Mouse (Mus musculus) stomach, embryonic 14.5 days (tissue): ENCODE measurements around the gene Ntng1. TPM values are rescaled to one million over a fixed set of nuclear protein-coding genes. Genes with fewer than 3 reads are reported as not detected.

Experiments used
- ATAC-seq: fragments of 200-750 bp; cut with Nextera tagmentation; 2 replicates; pipeline ENCODE4 v1.8.0; 2017; ENCODE audit warnings: low read depth, moderate TSS enrichment; ENCODE audit not compliant: insufficient number of reproducible peaks, insufficient read depth, low FRiP score
- H3K27ac ChIP-seq: fragments of 300-500 bp; sonication (generic); 2 replicates; pipeline ENCODE4 v1.5.1; 2014; ENCODE audit warnings: mild to moderate bottlenecking, low read length, moderate library complexity, mixed read lengths
- H3K27me3 ChIP-seq: fragments of 300-500 bp; sonication (generic); 2 replicates; pipeline ENCODE4 v1.6.1; 2014; ENCODE audit warnings: low read length, control low read depth, mixed read lengths; ENCODE audit not compliant: control insufficient read depth, insufficient read depth
- H3K36me3 ChIP-seq: fragments of 300-500 bp; sonication (generic); 2 replicates; pipeline ENCODE4 v1.6.1; 2014; ENCODE audit warnings: mild to moderate bottlenecking, control low read depth, low read length, moderate library complexity, mixed read lengths; ENCODE audit not compliant: control insufficient read depth, insufficient read depth
- H3K4me1 ChIP-seq: fragments of 300-500 bp; sonication (generic); 2 replicates; pipeline ENCODE4 v1.6.1; 2014; ENCODE audit warnings: low read length, control low read depth, mixed read lengths; ENCODE audit not compliant: control insufficient read depth, insufficient read depth
- H3K4me2 ChIP-seq: fragments of 300-500 bp; sonication (generic); replicated peaks from 2 replicates; pipeline ENCODE4 v1.6.1; 2014; ENCODE audit warnings: low read depth, low read length, control low read depth
- H3K4me3 ChIP-seq: fragments of 300-500 bp; sonication (generic); 2 replicates; pipeline ENCODE4 v1.5.1; 2014; ENCODE audit warnings: low read depth, low read length, control low read depth
- H3K9ac ChIP-seq: fragments of 300-500 bp; sonication (generic); replicated peaks from 2 replicates; pipeline ENCODE4 v1.6.1; 2014; ENCODE audit warnings: low read depth, mild to moderate bottlenecking, control low read depth, low read length, moderate library complexity, mixed read lengths
- H3K9me3 ChIP-seq: fragments of 300-500 bp; sonication (generic); 2 replicates; pipeline ENCODE4 v1.6.1; 2016; ENCODE audit warnings: low read depth, low read length, control low read depth; ENCODE audit not compliant: control insufficient read depth
- WGBS: fragments of 180-500 bp; shearing (Covaris S2); extraction: QIAGEN DNeasy Blood & Tissue Kit; methylation state at CpG from one replicate; pipeline ENCODE4 v1.1.7; 2014; 5-methylcytosine and 5-hydroxymethylcytosine counted together
- polyA plus RNA-seq: library from polyadenylated mRNA; unstranded; fragments of >200 nt; fragmentation: Nextera tagmentation; extraction: Ambion mirVana; gene quantifications from 2 replicates; pipeline ENCODE4 v1.2.1, GENCODE M21; 2014

Gene Ntng1
- polyA plus RNA-seq, 1 experiment from 2014 or later, result 9.6 TPM

DNA sequence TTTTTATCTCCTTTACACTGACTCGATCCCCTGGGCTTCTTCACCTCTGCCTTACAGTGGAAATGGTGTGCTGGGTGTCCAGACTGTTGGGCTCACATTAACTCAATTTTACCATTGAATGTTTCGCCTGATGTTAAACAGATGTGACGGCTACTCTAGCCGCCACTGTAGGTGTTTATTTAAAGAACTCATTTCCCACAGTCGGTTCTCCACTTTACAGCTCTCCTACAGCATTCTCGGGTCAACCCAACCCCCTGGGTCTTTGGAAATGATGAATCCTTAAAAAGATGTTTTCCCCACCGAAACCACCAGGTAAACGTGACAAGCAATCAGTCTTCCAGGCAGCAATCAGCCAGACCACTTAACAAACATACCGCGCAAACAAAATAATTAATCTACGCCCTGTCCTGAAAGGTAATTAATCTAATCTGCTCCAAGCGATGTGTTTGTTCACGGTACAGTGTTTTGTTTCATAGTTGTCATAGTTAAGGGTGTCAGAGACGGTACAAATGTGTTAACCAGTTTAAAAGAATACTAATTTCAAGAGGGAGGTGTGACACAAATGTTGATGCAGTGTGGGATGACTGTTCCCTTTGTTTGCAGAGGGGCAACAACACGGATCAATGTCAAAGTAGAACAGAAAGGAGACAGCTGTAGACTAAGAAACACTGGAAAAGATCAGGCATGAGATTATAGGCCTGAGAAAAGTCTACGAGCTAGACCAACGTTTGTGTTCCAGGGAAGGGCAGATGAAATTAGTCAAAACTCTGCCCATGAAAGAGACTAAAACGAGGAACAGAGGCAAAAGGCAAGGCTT, 120.8 kb downstream of the Ntng1 start:
- Histone ChIP-seq H3K4me1 (peaks cover 6% of the 10 kb centered on the region; the same call in 1 of the 2 replicates), H3K9ac (no peak overlapping the region), H3K4me2 (peak overlapping the region; percentile 22), H3K36me3 (no peaks in the 10 kb centered on the region), H3K27ac (peak overlapping the region; percentile 41; the same call in 1 of the 2 replicates), H3K27me3 (no peaks in the 10 kb centered on the region), H3K4me3 (no peak overlapping the region), H3K9me3 (no peaks in the 10 kb centered on the region)
- 10% methylated on average over 18 of the region's 18 CpGs for WGBS
- ATAC-seq, result peak; percentile 78; the same call in 1 of the 2 replicates

DNA sequence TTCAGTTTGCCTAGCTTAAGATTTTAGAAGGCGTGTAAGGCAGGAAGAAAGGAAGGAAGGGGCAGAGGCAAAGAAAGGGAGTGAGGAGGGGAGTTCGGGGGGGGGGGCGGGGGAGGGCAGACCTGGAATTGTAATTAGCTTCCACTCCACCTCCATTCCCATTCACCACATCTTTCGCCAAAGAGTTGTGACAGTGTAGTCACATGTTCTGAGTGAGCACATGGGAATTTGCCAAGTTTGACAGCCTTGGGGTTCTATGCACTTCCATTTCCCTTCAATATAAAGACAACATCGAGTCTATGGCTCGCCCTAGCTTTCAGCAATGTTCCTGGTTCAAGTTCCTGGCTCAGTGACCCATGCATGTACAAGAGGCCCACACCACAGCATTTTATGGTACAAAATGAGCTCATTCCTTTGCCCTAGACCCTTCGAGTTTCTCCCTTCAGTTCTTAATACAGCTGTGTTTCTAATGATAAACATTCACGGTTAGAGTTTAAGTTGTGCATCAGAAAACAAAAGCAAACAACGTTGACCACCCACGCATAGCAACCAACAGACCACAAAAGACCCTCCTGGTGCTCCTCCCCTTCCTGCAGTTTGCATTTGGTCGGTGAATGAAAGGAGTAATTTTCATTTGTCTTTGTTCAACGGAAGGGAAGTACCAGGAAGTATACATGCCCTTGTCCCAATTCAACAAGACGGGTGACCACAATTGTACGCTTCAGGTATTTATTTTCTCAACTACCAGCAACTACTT, 132.8 kb downstream of the Ntng1 start:
- no peak overlapping the region for H3K9ac ChIP-seq
- 83% methylated on average over 12 of the region's 14 CpGs for WGBS
- H3K9me3 ChIP-seq, result no peaks in the 10 kb centered on the region
- H3K4me3 ChIP-seq, result no peak overlapping the region
- no peak overlapping the region for H3K27ac ChIP-seq
- no peaks in the 10 kb centered on the region for H3K4me1 ChIP-seq
- no peaks in the 10 kb centered on the region for H3K27me3 ChIP-seq
- no peaks in the 10 kb centered on the region for H3K36me3 ChIP-seq
- ATAC-seq, result no peak
- no peak overlapping the region for H3K4me2 ChIP-seq

DNA sequence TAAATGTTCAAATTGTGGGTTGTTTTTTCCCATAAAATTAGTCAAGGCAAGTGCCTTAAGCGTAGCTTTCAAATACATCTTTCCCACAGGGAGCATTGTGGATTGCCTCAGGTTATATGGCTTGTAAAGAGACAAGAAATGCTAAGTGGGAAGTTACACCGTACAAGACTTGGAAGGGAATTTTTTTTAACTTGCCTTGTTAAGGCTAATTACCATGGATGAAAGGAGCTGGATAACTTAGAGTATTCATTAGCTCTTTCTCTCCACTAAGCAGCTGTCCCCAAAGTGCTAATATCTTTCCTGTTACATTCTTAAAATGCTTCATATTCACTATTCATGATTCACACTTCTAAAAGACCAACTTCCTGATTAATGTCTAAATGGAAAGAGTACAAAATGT, 133.4 kb downstream of the Ntng1 start:
- Histone ChIP-seq H3K9ac (no peak overlapping the region), H3K9me3 (no peaks in the 10 kb centered on the region), H3K36me3 (no peaks in the 10 kb centered on the region), H3K4me1 (no peaks in the 10 kb centered on the region), H3K4me3 (no peak overlapping the region), H3K27me3 (no peaks in the 10 kb centered on the region), H3K4me2 (no peak overlapping the region), H3K27ac (no peak overlapping the region)
- ATAC-seq, result no peak
- WGBS, result 85% methylated on average over 2 of the region's 2 CpGs

DNA sequence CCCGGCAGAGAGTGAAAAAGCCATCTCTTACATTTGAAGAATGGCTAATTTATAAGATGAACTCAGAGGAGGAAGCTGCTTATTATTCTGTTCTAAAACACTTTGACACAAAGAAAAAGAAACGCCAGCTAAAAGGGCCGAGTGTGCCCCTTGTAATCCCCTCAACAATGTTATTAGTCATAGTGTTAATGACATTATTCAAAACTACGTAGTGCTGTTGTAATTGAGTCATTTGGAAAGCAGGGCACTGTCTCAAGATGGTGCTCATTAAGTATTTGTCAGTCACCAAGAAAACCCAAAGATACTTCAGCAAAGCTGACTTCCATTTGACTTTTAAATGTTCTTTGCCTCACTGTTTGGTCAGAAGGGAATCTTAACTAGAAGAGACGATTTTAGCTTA, 143.5 kb downstream of the Ntng1 start:
- no peak for ATAC-seq
- Histone ChIP-seq H3K27me3 (no peaks in the 10 kb centered on the region), H3K9ac (no peak overlapping the region), H3K4me3 (no peak overlapping the region), H3K9me3 (no peaks in the 10 kb centered on the region), H3K4me1 (no peaks in the 10 kb centered on the region), H3K36me3 (no peaks in the 10 kb centered on the region), H3K4me2 (no peak overlapping the region), H3K27ac (no peak overlapping the region)
- 32% methylated on average over 5 of the region's 5 CpGs for WGBS

DNA sequence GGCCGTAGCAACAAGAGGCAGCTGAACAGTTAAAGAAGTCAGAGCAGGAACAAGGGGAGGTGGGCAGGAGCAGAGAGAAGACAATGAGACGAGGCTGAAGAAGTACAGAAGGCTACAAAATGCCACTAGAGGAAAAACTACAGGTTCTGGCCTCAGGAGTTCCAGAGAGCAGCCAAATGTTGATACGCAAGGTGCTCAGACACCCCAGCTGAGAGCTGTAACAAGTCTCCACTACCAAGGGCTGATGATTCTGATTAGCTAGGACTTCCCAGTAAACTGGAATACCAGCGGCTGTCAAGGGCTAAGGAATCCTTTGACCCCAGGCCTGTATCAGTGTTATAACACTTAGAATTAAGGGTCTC, 148.2 kb downstream of the Ntng1 start:
- Histone ChIP-seq H3K27ac (no peak overlapping the region), H3K9ac (no peak overlapping the region), H3K27me3 (no peaks in the 10 kb centered on the region), H3K4me1 (no peaks in the 10 kb centered on the region), H3K4me2 (no peak overlapping the region), H3K9me3 (no peaks in the 10 kb centered on the region), H3K4me3 (no peak overlapping the region), H3K36me3 (no peaks in the 10 kb centered on the region)
- WGBS, result 61% methylated on average over 4 of the region's 4 CpGs
- ATAC-seq, result no peak

DNA sequence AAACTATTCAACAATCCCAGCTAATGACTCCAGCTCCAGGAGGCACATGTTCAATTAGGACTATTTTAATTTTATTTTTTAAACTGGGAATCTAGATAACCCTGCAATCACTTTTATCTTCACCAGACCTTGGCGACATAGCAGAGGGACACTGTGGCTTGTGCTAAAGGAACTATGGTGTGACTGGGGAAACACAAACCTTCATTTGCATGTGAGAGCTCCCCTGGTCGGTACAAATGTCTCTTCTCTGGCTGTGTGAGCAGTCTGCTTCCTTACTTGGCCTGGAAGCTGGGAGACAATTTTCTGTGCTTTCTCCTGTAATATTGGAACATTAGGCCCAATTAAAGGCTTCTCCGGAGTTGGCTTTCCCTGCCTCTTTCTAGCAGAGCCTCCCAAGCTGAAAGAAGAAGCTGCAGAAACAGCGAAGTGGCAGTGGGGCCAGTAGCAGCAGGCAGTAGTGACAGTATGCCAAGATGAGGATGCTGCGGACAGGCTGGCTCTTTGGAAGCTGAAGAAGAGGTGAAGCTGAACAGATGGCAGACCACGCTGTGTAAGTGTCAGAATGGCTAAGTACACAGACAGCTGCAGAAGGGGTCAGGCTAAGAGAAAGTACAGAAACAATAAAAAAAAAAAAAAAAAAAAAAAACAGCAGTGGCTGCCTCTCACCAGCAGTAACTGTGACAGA, 148.7 kb downstream of the Ntng1 start:
- no peak overlapping the region for H3K9ac ChIP-seq
- 0 out of 2 replicates have a peak overlapping the region, but pooled peaks have one; percentile 36 for H3K27ac ChIP-seq
- no peaks in the 10 kb centered on the region for H3K36me3 ChIP-seq
- no peaks in the 10 kb centered on the region for H3K9me3 ChIP-seq
- no peak overlapping the region for H3K4me3 ChIP-seq
- ATAC-seq, result no peak
- WGBS, result 39% methylated on average over 6 of the region's 6 CpGs
- H3K27me3 ChIP-seq, result no peaks in the 10 kb centered on the region
- no peak overlapping the region for H3K4me2 ChIP-seq
- H3K4me1 ChIP-seq, result no peaks in the 10 kb centered on the region

DNA sequence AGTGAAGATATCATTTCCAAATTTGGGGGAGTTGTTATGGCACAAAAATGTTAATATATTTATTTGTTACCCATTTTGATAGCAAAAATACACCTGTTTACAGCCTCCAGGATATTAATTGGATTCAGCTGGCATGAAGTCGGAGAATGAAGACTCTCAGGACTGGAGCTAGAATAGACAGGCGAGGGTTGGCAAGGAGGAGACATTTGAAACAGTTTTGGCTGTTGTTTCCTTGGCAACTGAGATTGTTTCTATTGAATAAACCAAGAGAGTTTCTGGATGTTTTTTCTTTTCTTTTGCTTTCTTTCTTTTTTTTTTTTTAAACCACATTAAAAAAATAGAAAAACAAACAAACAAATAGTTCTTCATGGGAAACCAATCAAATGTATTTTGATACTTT, 159.7 kb downstream of the Ntng1 start:
- 77% methylated on average over 2 of the region's 2 CpGs for WGBS

DNA sequence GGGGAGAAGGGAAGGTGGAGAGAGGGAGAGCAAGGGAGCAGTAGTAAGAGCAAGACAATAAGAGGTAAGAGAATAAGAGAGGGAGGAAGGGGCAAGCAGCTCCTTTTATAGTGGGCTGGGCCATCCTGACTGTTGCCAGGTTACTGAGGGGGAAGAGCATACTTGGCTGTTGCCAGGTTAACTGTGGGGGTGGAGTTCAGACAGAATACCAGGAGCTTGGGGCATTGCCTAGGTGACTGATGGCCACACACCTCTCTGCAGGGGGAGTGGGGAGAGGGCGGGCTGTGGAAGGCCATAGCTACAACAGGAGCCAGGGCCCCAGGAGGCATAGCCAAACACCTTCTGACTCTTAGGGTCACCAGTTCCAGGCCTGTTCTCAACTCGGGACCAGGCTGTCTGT, 166.2 kb downstream of the Ntng1 start:
- H3K27ac ChIP-seq, result no peak overlapping the region
- WGBS, result 50% methylated on average over 2 of the region's 2 CpGs
- H3K4me2 ChIP-seq, result no peak overlapping the region
- H3K4me1 ChIP-seq, result no peaks in the 10 kb centered on the region
- H3K9me3 ChIP-seq, result no peaks in the 10 kb centered on the region
- no peak overlapping the region for H3K4me3 ChIP-seq
- H3K9ac ChIP-seq, result no peak overlapping the region
- ATAC-seq, result no peak
- no peaks in the 10 kb centered on the region for H3K36me3 ChIP-seq
- H3K27me3 ChIP-seq, result no peaks in the 10 kb centered on the region

More for the DNA sequence above, 159.7 kb downstream of the Ntng1 start:
- Histone ChIP-seq H3K4me1 (no peaks in the 10 kb centered on the region), H3K27me3 (no peaks in the 10 kb centered on the region), H3K9ac (no peak overlapping the region), H3K9me3 (no peaks in the 10 kb centered on the region), H3K4me3 (no peak overlapping the region), H3K4me2 (no peak overlapping the region), H3K36me3 (no peaks in the 10 kb centered on the region), H3K27ac (no peak overlapping the region)
- no peak for ATAC-seq
